Mouse (Mus musculus) forebrain, embryonic 13.5 days (tissue): ENCODE measurements around the gene Ptx4. TPM values are rescaled to one million over a fixed set of nuclear protein-coding genes. Genes with fewer than 3 reads are reported as not detected.
A peak's percentile ranks its signal among the peaks of the same experiment; 100 is the strongest.
"Not testable (repeated sequence)": the region's sequence is repeated elsewhere in the genome, so short reads cannot be mapped to it uniquely, and the experiment has no call there.

Source experiments
- ATAC-seq: fragments of 200-750 bp; cut with Nextera tagmentation; 2 replicates; pipeline ENCODE4 v1.8.0; 2017
- H3K27ac ChIP-seq: fragments of 300-500 bp; sonication (generic); 2 replicates; pipeline ENCODE4 v1.5.1; 2015; ENCODE audit warnings: inconsistent platforms, mild to moderate bottlenecking, moderate library complexity
- H3K27me3 ChIP-seq: fragments of 300-500 bp; sonication (generic); 2 replicates; pipeline ENCODE4 v1.6.1; 2015; ENCODE audit warnings: mild to moderate bottlenecking, inconsistent platforms
- H3K36me3 ChIP-seq: fragments of 300-500 bp; sonication (generic); 2 replicates; pipeline ENCODE4 v1.6.1; 2015; ENCODE audit warnings: mild to moderate bottlenecking, inconsistent platforms; ENCODE audit not compliant: poor library complexity, severe bottlenecking
- H3K4me1 ChIP-seq: fragments of 300-500 bp; sonication (generic); 2 replicates; pipeline ENCODE4 v1.6.1; 2015; ENCODE audit warnings: inconsistent platforms
- H3K4me2 ChIP-seq: fragments of 300-500 bp; sonication (generic); 2 replicates; pipeline ENCODE4 v1.6.1; 2015; ENCODE audit warnings: inconsistent platforms, mild to moderate bottlenecking, moderate library complexity
- H3K4me3 ChIP-seq: fragments of 300-500 bp; sonication (generic); 2 replicates; pipeline ENCODE4 v1.5.1; 2015; ENCODE audit warnings: mild to moderate bottlenecking, inconsistent platforms
- H3K9ac ChIP-seq: fragments of 300-500 bp; sonication (generic); 2 replicates; pipeline ENCODE4 v1.6.1; 2015; ENCODE audit warnings: mild to moderate bottlenecking, inconsistent platforms
- H3K9me3 ChIP-seq: fragments of 300-500 bp; sonication (generic); replicated peaks from 2 replicates; pipeline ENCODE4 v1.6.1; 2016; ENCODE audit warnings: inconsistent platforms
- WGBS: fragments of 180-500 bp; shearing (Covaris S2); methylation state at CpG from one replicate; pipeline ENCODE4 v1.1.7; 2015; 5-methylcytosine and 5-hydroxymethylcytosine counted together
- polyA plus RNA-seq: library from polyadenylated mRNA; unstranded; fragments of >200 nt; fragmentation: Nextera tagmentation; extraction: Ambion mirVana; gene quantifications from 2 replicates; pipeline ENCODE4 v1.2.1, GENCODE M21; 2015

The Ptx4 gene
- polyA plus RNA-seq, 1 experiment from 2014 or later = not detected

- H3K4me1 ChIP-seq = no peaks in the 10 kb centered on the region
- no peak for ATAC-seq
- no peak overlapping the region for H3K4me2 ChIP-seq
- no peaks in the 10 kb centered on the region for H3K36me3 ChIP-seq
- H3K27ac ChIP-seq = no peak overlapping the region
- WGBS = 29% methylated on average over 7 of the region's 7 CpGs
- no peaks in the 10 kb centered on the region for H3K9me3 ChIP-seq
- peaks cover 11% of the 10 kb centered on the region for H3K27me3 ChIP-seq
- H3K9ac ChIP-seq = no peak overlapping the region
- no peak overlapping the region for H3K4me3 ChIP-seq
These were observed 3.4 kb downstream of the Ptx4 start for GRCm38 (mm10) chr17:25123979-25124378.

- H3K27me3 ChIP-seq, H3K9me3 ChIP-seq, H3K4me2 ChIP-seq, H3K36me3 ChIP-seq, ATAC-seq, H3K27ac ChIP-seq, H3K4me3 ChIP-seq, H3K9ac ChIP-seq, H3K4me1 ChIP-seq: not testable (repeated sequence)
- 75% methylated on average over 3 of the region's 3 CpGs for WGBS
These were observed 5.0 kb downstream of the Ptx4 start for GRCm38 (mm10) chr17:25125442-25126060.

GRCm38 (mm10) chr17:25127079-25127478, 6.5 kb downstream of the Ptx4 start:
- H3K27me3 ChIP-seq = peaks cover 5% of the 10 kb centered on the region; the same call in 1 of the 2 replicates
- H3K4me1 ChIP-seq = no peaks in the 10 kb centered on the region
- WGBS = 66% methylated on average over 8 of the region's 8 CpGs
- H3K4me2 ChIP-seq = no peak overlapping the region
- H3K36me3 ChIP-seq = no peaks in the 10 kb centered on the region
- no peak overlapping the region for H3K4me3 ChIP-seq
- H3K9ac ChIP-seq = no peak overlapping the region
- ATAC-seq = no peak
- H3K27ac ChIP-seq = no peak overlapping the region
- H3K9me3 ChIP-seq = no peaks in the 10 kb centered on the region

- Histone ChIP-seq H3K27ac (no peak overlapping the region), H3K4me1 (no peaks in the 10 kb centered on the region), H3K36me3 (no peaks in the 10 kb centered on the region), H3K4me2 (no peak overlapping the region), H3K9me3 (no peaks in the 10 kb centered on the region), H3K9ac (no peak overlapping the region), H3K27me3 (peaks cover 4% of the 10 kb centered on the region; the same call in 1 of the 2 replicates), H3K4me3 (no peak overlapping the region)
- ATAC-seq = no peak
- WGBS = 68% methylated on average over 9 of the region's 9 CpGs
These were observed 7.1 kb downstream of the Ptx4 start for GRCm38 (mm10) chr17:25127681-25128080.

- ATAC-seq = no peak
- WGBS = 94% methylated on average over 1 of the region's 1 CpGs
- no peaks in the 10 kb centered on the region for H3K9me3 ChIP-seq
- H3K36me3 ChIP-seq = no peaks in the 10 kb centered on the region
- no peaks in the 10 kb centered on the region for H3K27me3 ChIP-seq
- H3K9ac ChIP-seq = no peak overlapping the region
- no peak overlapping the region for H3K4me2 ChIP-seq
- H3K27ac ChIP-seq = no peak overlapping the region
- H3K4me1 ChIP-seq = peaks cover 12% of the 10 kb centered on the region
- no peak overlapping the region for H3K4me3 ChIP-seq
These were observed 9.5 kb downstream of the Ptx4 start for GRCm38 (mm10) chr17:25130060-25130459.

- peak; percentile 95 for ATAC-seq
- Histone ChIP-seq H3K27me3 (no peaks in the 10 kb centered on the region), H3K4me3 (peak within 1 kb of the TSS; percentile 97), H3K9me3 (no peaks in the 10 kb centered on the region), H3K9ac (peak within 1 kb of the TSS; percentile 91), H3K4me1 (peaks cover 17% of the 10 kb centered on the region), H3K36me3 (peaks cover 4% of the 10 kb centered on the region; the same call in 1 of the 2 replicates), H3K27ac (peak within 1 kb of the TSS; percentile 31; the same call in 1 of the 2 replicates), H3K4me2 (peak within 1 kb of the TSS; percentile 84)
- under 1% methylated on average over 40 of the region's 40 CpGs for WGBS
These were observed 12.7 kb downstream of the Ptx4 start, which contains the start of gene Clcn7 for GRCm38 (mm10) chr17:25133275-25133698. Gene Clcn7 (plus strand): TSS chr17:25133391.

GRCm38 (mm10) chr17:25135622-25136021, 15.1 kb downstream of the Ptx4 start:
- no peak for ATAC-seq
- Histone ChIP-seq H3K9ac (no peak overlapping the region), H3K9me3 (no peaks in the 10 kb centered on the region), H3K4me1 (peaks cover 17% of the 10 kb centered on the region), H3K4me2 (no peak overlapping the region), H3K36me3 (peaks cover 10% of the 10 kb centered on the region; the same call in 1 of the 2 replicates), H3K27ac (no peak overlapping the region), H3K4me3 (no peak overlapping the region), H3K27me3 (no peaks in the 10 kb centered on the region)
- 91% methylated on average over 6 of the region's 6 CpGs for WGBS

GRCm38 (mm10) chr17:25138803-25139202, 18.2 kb downstream of the Ptx4 start:
- H3K4me2 ChIP-seq = no peak overlapping the region
- no peak overlapping the region for H3K27ac ChIP-seq
- H3K9ac ChIP-seq = no peak overlapping the region
- ATAC-seq = no peak
- WGBS = 97% methylated on average over 1 of the region's 1 CpGs
- H3K9me3 ChIP-seq = no peaks in the 10 kb centered on the region
- no peaks in the 10 kb centered on the region for H3K27me3 ChIP-seq
- no peak overlapping the region for H3K4me3 ChIP-seq
- H3K4me1 ChIP-seq = peaks cover 16% of the 10 kb centered on the region
- H3K36me3 ChIP-seq = peaks cover 12% of the 10 kb centered on the region; the same call in 1 of the 2 replicates

- H3K27ac ChIP-seq = no peak overlapping the region
- H3K36me3 ChIP-seq = peaks cover 23% of the 10 kb centered on the region; the same call in 1 of the 2 replicates
- H3K27me3 ChIP-seq = no peaks in the 10 kb centered on the region
- no peak for ATAC-seq
- 71% methylated on average over 4 of the region's 4 CpGs for WGBS
- no peak overlapping the region for H3K4me3 ChIP-seq
- no peak overlapping the region for H3K4me2 ChIP-seq
- H3K9ac ChIP-seq = no peak overlapping the region
- H3K9me3 ChIP-seq = no peaks in the 10 kb centered on the region
- H3K4me1 ChIP-seq = peaks cover 6% of the 10 kb centered on the region; the same call in 1 of the 2 replicates
These were observed 19.4 kb downstream of the Ptx4 start for GRCm38 (mm10) chr17:25139960-25140359.

- H3K36me3 ChIP-seq = peaks cover 48% of the 10 kb centered on the region
- no peak within 1 kb of the TSS for H3K9ac ChIP-seq
- H3K27ac ChIP-seq = no peak within 1 kb of the TSS
- no peak for ATAC-seq
- no peaks in the 10 kb centered on the region for H3K4me1 ChIP-seq
- 93% methylated on average over 1 of the region's 1 CpGs for WGBS
- no peak within 1 kb of the TSS for H3K4me3 ChIP-seq
- H3K27me3 ChIP-seq = no peaks in the 10 kb centered on the region
- no peaks in the 10 kb centered on the region for H3K9me3 ChIP-seq
- H3K4me2 ChIP-seq = no peak within 1 kb of the TSS
These were observed 41.6 kb downstream of the Ptx4 start, which contains the start of gene Ccdc154 for GRCm38 (mm10) chr17:25162161-25162560. Gene Ccdc154 (plus strand): TSS chr17:25162461.

- H3K27ac ChIP-seq = no peak overlapping the region
- no peak for ATAC-seq
- no peak overlapping the region for H3K9ac ChIP-seq
- no peaks in the 10 kb centered on the region for H3K9me3 ChIP-seq
- no peaks in the 10 kb centered on the region for H3K27me3 ChIP-seq
- no peaks in the 10 kb centered on the region for H3K4me1 ChIP-seq
- H3K36me3 ChIP-seq = peaks cover 36% of the 10 kb centered on the region
- H3K4me2 ChIP-seq = no peak overlapping the region
- 81% methylated on average over 7 of the region's 7 CpGs for WGBS
- no peak overlapping the region for H3K4me3 ChIP-seq
These were observed 42.8 kb downstream of the Ptx4 start for GRCm38 (mm10) chr17:25163387-25163786.

- ATAC-seq = no peak
- Histone ChIP-seq H3K27ac (no peak overlapping the region), H3K36me3 (peaks cover 24% of the 10 kb centered on the region), H3K4me3 (no peak overlapping the region), H3K4me2 (no peak overlapping the region), H3K4me1 (no peaks in the 10 kb centered on the region), H3K9me3 (no peaks in the 10 kb centered on the region), H3K27me3 (no peaks in the 10 kb centered on the region), H3K9ac (no peak overlapping the region)
- 89% methylated on average over 3 of the region's 3 CpGs for WGBS
These were observed 44.2 kb downstream of the Ptx4 start for GRCm38 (mm10) chr17:25164770-25165169.
